Mouse (Mus musculus) spleen, postnatal 36 days (tissue): ENCODE measurements around the gene Rps28.

Source experiments
- DNase-seq, 2 experiments: peaks; one replicate each; pipeline ENCODE4 v3.0.0; 2022; ENCODE audit warnings: low spot score in 2 of 2, mixed read lengths in 1 of 2

The Rps28 gene

DNA sequence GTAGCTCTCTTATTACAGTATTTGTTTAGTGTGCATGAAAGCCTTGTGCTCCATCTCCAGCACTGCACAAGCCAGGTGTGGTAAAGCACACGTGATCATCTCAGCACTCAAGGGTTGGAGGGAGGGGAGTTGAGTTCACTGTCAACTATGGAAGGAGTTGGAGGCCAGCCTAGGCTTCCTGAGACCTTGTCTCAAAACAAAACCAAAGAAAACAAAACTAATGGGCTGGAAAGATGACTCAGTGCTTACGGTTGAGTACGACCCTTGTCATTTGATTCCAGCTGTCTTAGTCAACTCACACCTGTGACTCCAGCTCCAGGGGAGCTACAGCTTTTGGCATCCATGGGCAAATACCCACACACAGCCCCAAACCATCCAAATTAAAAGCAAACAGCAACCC is 11.9 kb downstream of the Rps28 start:
- no peak for DNase-seq

DNA sequence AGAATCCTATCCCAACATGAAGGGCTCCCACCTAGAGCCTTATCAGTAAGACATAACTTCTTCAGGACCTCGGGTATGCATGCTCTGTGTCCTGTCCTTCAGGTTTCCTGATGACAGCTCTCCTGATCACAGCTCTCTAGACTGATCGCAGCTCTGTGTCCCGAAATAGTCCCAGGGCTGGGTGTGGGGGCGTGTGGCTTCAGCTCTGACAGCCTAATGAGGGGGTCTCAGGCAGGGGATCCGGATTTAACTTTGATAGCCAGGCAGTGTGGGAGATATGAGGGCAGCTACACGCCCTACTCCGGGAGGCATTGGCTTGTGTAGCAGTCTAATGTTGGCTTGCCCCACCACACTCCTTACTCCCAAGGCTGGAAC is 13.2 kb downstream of the Rps28 start:
- no peak for DNase-seq

DNA sequence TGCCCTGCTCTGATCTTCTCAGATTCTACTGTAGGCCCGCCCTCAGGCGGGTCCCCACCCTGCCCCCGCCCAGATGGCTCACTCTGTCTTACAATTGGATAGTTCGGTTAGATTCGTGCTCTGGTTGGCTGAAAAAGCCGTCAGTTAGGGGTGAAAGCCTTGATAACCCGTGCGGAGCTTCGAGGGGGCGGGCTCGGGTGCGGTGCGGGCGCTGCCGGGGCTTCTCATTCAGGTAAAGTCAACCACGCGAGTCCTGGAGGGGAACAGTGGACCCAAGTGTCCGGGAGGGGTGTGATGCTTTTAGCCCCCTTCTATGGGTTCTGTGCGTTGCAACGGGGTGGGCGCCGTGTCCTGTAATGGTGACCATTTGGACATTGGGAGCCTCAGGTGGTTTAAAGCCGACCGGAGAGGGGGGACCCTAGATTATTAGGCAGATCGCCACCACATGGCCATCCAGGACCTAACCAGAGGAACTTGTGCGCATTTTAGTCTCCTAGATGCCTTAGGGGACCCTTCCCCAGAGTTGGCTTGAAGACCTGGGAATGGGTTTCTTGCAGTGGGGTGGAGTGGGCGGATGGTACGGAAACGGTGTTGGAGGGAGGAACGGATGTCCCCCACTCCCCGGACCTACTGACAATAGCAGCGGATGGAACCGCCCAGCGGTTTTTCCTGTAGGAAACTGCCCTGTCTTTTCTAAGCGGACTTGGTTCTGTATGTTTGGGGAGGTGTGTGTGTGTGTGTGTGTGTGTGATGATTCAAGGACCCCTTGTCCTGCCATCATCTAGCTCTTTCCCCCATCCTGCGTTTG is 13.8 kb downstream of the Rps28 start, which contains the start of gene Kank3:
Gene Kank3, plus strand, starts transcription at position 186 of the 808 bp plus-strand sequence.
- DNase-seq, result peak; percentile 79 to 86

DNA sequence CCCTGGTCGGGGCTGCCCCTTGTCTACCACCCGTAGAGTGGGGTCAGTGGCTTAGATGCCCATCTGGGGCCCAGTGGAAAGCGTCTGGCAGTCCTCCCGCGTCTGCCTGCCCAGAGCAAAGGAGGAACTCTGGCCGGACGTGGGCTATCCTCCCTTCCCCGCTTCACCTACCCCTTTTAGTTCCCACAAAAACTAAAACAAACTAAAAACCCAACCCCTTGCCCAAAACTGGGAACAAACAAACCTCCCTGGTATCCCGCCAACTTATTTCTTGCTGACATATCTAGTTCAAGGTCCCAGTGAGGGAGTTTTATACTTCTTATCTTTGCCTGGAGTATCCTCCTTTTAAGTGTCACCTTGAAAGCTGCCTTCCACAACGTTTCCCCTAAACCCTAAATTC is 16.2 kb downstream of the Rps28 start:
- DNase-seq, result no peak

DNA sequence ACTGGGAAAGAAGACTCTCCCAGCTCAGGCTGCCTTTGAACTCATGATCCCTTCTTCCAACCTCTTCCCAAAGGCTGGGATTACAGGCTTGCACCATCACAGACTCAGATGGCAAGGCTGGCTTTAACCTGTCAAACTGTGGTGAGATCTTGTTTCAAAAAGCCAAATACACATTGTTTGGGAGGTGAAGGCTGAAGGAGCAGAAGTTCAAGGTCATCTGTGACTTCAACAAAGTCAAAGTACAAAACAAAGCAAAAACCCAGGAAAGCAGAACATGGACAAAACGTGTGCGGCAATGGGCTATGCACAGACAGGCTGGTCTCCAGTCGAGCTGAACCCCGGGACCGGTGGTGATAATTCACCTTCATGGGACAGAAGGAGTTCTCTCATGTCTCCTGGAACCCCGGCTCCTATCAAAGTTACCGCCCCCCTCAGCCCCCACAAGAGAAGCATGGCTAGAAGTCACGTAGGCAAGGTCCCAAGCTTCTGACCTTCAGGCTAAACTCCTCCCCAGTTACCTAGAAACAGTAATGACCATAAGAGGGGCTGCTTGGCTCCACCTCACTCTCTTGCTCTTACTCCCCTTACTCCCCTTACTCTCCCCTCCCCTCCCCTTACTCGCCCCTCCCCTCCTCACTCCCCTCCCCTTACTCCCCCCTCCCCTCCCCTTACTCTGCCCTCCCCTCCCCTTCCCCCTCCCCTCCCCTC is 17.0 kb downstream of the Rps28 start:
- DNase-seq, result no peak

DNA sequence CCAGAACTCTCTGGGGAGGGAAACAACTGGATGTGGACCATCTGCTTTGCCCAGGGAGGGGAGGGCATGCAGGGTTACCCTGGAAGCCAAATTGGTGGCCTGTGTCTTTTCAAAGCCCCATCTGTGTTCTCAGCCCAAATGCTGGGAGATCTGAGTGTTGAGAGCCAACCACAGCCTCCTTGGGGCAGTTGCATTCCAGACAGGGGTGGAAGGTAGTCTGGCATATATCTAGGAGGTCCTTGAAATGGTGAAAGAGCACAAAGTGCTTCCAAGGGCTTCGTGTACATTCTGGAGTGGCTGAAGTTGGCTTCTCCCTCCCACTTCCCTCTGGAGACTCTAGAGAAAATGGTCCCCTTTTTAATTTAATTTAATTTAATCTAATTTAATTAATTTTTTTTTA is 19.6 kb downstream of the Rps28 start:
- DNase-seq, result no peak

DNA sequence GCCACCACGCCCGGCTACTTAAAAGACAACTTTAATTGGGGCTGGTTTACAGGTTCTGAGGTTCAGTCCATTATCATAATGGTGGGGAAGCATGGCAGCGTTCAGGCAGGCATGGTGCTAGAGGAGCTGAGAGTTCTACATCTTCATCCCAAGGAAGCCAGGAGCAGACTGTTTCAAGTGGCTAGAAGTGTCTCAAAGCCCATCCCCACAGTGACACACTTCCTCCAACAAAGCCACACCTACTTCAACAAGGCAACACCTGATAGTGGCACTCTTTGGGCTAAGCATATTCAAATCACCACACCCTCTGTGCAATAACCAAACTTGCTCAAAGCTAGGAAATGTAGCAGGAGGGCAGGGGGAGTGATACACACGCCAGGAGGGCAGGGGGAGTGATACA is 20.2 kb downstream of the Rps28 start:
- DNase-seq, result no peak

DNA sequence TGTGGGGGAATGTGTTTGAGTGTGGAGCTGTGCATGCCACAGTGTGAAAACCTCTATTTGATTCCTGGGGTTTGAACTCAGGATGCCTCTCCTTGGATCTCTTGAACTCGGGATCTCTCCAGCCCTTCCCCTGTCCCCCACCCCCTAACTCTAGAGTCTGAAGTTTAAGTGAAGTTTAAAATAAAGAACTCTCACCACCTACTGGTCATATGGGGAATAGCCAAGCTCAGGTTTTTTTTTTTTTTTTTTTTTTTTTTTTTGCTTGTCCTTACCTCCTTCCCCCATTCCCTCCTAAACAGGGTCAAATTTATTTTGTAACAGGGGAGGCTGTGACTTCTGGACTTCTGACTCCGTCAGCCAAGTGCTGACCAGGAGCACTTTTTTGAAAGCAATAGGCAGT is 22.1 kb downstream of the Rps28 start:
- DNase-seq, result no peak

DNA sequence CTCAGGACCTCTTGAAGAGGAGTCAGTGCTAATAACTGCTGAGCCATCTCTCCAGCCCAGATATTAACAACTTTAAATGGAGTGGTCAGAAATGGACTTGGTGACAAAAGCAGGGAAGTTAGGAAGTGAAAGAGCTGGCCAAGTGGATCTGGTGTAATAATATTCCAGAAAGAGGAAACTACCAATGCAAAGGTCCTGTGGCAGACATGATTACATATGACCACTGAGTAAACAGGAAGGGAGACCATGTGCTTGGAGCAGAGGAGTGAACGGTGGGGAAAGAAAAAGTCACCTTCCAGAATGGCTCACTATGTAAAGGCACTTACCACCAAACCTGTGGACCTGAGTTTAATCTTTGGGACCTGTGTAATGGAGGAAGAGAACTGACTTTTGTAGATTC is 25.1 kb downstream of the Rps28 start:
- no peak for DNase-seq

DNA sequence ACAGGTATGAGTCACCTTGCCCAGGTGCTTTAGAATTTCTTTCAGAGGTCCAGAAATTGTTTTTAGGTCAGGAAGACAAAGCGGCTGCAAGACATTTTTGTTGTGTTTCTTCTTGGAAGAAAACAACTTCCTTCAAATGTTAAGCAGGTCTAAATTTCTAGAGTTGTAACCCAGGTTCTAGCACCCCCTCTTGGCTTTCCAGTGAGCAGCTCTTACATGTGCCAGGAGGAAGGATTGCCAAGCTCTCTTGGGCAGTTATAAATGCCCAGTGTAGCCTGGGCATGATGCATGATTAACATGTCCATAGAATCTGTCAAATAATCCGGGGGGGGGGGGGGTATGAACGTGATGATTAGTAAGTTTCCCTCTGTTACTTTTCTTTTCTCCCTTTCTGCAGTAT is 26.1 kb downstream of the Rps28 start:
- DNase-seq, result no peak

DNA sequence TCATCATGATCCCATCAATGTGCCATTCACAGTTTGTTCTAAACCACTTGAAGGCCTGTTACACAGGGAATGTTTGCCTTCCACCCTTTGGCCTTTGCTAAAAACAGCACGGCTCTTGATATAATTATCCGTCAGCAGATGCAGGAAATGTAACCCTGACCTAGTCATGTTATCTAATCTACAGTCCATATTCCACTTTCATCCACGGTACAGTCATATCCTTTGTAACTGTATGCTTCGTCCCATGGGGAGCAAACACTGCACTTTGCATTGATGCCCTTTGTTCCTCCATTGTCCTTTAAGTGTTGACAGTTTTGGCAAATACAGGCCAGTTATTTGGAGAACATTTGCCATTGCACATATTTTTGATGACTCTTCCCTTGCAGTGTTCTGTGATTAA is 35.6 kb downstream of the Rps28 start:
- no peak for DNase-seq

DNA sequence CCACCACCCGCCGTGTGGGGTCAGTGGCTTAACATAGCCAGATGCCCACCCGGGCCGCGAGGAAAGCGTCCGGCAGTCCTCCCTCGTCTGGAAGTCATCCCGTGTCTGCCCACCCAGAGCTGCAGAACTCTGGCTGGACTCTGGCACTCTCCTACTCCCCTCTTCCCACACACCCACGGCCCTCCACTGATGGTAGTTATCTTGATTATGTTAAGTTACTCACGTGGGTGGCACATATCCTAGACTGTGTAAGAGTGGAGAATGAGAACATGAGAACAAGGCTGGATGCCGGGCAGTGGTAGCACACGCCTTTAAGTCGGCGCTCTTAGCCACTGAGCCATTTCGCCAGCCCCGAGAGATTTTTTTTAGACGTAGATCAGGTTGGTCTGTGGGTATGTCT is 38.0 kb downstream of the Rps28 start:
- DNase-seq, result no peak

DNA sequence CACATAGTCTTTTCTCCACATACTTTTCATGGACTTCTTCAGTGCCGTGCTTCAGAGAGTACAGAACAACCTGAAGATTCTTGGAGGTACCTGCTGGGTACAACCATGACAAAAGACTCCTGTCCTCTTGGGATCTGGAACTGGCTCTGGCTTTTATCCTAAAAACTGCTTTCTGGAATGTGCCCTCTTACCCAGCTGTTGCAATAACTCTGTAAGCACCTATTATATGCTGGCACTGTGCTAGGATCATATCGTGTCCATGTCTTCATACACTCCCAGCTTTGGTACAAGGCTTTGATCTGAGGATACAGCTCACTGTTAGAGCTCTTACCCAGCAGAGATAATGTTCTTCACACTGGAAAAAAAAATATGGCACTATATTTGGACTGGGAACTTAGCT is 39.4 kb downstream of the Rps28 start:
- no peak for DNase-seq

DNA sequence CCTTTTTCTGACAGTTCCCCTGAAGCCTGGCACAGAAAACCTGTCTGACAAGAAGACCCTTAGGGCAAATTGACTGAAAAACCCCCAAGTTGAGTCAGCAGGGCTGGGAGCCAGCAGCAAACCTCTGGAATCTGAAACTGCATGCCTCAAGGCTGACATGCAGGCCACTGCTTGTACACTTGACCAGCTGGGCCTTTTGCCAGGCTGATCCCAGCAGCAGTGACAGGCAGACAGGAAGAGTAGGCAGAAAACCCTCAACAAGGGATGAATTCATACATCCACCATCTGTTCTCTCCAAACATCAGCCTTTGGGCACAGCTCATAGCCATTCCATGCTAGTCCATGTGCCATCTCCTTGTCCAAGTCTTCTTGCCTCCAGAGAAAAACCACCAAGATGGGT is 41.0 kb downstream of the Rps28 start:
- peak; percentile 29 to 36 for DNase-seq

DNA sequence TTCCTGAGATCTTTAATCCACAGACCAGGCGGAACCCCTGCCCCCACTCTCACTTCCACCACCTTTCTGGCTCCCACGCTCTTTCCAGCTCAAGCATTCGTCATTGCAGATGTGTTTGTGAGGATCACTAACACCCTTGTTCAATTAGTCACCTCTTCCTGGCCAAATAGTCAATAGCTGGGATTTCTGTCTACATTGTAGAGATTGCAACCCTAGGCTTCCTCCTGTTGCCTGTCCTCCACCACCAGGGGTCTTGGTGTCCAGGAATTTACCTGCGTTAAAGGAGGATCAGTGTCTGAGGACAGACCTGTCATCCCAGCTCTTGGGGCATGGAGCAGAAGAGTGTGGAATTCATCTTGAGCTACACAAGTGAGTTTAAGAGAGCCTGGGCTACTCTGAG is 42.3 kb downstream of the Rps28 start:
- no peak for DNase-seq

DNA sequence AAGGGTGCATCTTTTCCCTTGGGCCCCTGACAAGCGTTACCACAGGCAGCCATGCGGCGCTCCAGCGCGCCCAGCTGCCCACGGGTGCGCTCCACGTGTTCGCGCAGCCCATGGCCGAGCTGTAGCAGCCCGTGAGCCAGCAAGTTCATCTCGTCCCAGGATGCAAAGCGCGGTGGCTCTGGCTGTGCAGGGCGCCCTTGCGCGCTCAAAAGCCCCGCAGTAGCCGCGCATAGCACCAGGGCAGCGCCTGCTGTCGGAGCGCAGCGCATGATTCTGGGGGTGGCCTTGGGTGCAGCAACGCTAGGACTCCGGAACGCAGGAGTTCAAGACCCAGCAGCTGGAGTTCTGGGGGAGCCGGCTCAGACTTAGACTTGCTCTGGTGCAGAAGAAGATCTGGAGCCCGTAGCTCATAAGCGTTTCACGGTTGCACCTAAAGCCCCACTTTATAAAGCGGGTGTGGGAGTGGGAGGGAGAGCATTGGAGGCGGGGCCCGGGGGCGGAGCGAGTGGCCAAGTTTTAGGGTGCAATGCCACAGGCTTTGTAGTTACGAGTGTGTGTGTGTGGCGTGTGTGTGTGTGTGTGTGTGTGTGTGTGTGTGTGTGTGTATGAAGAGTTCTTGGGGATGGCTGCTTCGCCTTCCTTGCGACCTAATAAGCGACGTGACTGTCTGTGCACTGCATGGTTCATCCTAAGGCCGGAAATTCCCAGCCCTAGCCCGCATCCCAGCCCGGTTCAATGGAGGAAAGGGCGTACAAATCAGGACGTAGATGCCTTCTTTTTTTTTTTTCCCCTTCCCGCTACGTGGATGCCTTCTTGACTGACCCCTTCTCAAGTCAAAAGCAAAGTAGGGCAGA is 43.0 kb downstream of the Rps28 start, which contains the start of gene Angptl4:
Gene Angptl4, minus strand, starts transcription at position 707 of the 854 bp plus-strand sequence.
- peak; percentile 71 to 73 for DNase-seq

DNA sequence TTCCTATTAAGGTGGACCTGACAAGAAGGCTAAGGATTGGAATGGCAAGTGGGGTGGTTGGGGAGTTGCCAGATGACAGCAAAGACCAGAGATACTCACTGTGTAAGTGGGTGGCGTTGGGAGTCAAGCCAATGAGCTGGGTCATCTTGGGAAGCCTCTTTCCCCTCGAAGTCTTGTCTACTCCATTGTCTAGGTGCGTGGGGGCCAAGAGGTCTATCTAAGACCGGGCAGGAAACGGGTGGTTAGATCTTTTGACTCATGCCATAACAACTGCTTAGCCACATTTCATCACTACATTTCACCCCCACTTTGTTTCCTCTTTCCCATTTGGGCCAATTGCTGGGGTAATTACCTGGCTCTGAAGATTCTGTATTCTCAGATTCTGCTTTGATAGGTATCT is 43.9 kb downstream of the Rps28 start:
- no peak for DNase-seq

DNA sequence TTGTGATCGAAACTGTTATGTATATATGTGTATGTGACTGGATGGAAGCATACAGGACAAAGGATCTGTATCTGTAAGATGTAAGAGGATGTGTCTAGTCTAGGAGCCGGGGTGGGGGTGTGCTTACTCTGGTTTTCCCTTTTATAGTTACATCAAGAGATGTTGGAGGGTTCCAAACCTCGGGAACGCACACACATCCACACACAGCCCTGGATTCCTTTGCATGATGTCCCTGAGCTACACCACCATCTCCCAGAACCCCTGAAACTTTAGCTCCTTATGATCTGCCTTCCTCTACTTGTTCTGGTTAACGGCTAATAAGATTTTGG is 44.4 kb downstream of the Rps28 start:
- no peak for DNase-seq

DNA sequence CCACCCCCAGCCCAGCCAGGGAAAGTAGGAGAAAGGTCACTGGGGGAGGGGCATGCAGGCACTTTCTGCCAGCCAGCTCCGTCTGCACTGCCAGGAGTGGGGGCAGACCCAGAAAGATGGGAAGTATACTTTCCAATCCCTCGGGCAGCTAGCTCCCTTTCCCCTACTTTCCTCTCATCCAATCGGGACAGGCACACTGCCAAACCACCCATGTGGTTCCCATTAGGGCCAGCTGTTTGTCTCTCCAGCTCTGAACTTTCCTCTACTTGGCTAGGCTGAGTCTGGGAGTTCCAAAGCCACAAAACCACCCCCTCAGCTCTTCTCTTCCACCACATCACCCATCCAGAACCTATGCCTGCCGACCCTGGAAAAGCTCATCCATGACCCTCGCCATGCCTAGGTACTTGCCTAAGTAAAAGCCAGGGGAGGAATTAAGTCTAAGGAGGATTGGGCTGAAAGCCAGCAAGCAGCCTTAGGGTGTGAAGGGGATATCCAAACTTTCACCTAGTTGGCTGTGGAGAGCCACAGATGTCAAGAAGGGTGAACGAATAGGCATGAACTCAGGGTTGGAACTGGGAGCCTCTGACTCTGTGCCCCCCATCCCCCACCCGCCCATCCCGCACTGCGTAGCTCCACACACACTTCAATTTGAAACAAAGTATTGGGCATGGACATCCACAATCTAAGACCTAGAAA is 44.9 kb downstream of the Rps28 start:
- DNase-seq, result peak; percentile 45 to 52

DNA sequence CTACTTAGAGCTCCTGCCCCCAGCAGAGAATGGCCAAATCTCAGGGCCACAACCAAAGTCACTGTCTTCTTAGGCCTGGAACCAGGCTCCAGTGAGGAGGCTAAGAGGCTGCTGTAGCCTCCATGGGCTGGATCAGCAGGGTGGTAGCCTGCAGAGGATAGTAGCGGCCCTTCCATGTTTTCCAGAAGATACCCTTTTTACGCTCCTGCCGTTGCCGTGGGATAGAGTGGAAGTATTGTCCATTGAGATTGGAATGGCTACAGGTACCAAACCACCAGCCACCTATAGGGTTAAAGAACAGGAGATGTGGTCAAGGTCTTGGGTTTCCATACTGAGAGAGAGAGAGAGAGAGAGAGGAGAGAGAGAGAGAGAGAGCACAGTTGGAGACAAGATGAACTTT is 49.1 kb downstream of the Rps28 start:
- no peak for DNase-seq

DNA sequence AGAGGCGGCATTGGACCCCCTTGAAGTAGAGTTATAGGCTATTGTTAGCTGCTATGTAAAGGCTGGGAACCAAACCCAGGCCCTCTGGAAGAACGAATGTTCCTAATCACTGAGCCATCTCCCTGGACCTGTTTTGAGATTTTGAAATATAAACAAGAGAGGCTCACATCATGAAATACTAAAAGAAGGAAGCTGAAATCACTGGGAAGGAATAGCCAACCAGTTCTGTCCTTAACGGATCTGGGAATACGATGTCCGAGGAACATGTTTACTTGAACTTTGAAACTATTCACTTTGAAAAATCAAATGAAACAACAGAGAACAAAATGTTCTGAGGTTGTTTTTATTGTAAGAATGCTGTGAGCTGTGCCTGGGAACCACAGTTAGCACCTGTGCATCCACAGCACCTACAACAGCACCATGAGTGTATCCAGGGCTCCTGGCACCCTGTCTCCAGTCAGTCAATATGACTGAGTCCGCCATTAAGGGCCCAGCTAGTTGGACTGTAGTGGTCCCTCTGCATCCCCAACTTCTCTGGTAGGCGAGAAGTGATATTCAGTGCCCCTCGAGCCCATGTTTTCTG is 49.7 kb downstream of the Rps28 start:
- DNase-seq, result no peak
